Mouse (Mus musculus) myocyte (in vitro differentiated cells): ENCODE measurements around the gene Emb.

ENCODE experiments used
- CEBPB ChIP-seq: IDR thresholded peaks from 2 replicates; pipeline ENCODE4 v1.6.1; 2011; ENCODE audit warnings: mild to moderate bottlenecking, moderate library complexity; ENCODE audit not compliant: poor library complexity, insufficient read depth, severe bottlenecking
- E2F4 ChIP-seq: IDR thresholded peaks from one replicate; pipeline ENCODE4 v1.6.1; 2011; ENCODE audit warnings: mild to moderate bottlenecking, control low read depth, moderate library complexity; ENCODE audit not compliant: insufficient read depth
- MAX ChIP-seq: IDR thresholded peaks from one replicate; pipeline ENCODE4 v1.6.1; 2011; ENCODE audit warnings: low read depth, mild to moderate bottlenecking, control low read depth
- MYOD1 ChIP-seq, 3 experiments: IDR thresholded peaks; one replicate each; pipeline ENCODE4 v1.6.1; 2011; ENCODE audit warnings: control low read depth in 2 of 3, low read depth in 2 of 3, mild to moderate bottlenecking in 2 of 3, moderate library complexity in 1 of 3; ENCODE audit not compliant: insufficient read length in 2 of 3, control insufficient read depth in 1 of 3
- MYOG ChIP-seq, 3 experiments: IDR thresholded peaks; one replicate each; pipeline ENCODE4 v1.6.1; 2011; ENCODE audit warnings: control low read depth in 2 of 3, low read depth in 2 of 3, mild to moderate bottlenecking in 2 of 3; ENCODE audit not compliant: insufficient read length in 2 of 3, control insufficient read depth in 1 of 3, insufficient read depth in 1 of 3
- POLR2A ChIP-seq: IDR thresholded peaks from one replicate; pipeline ENCODE4 v1.6.1; 2011; ENCODE audit warnings: low read depth, mild to moderate bottlenecking, control low read depth, moderate library complexity; ENCODE audit not compliant: insufficient read length
- POLR2AphosphoS2 ChIP-seq: IDR thresholded peaks from one replicate; pipeline ENCODE4 v1.6.1; 2011; ENCODE audit warnings: low read depth, control low read depth; ENCODE audit not compliant: insufficient read length
- REST ChIP-seq: IDR thresholded peaks from one replicate; pipeline ENCODE4 v1.6.1; 2011; ENCODE audit warnings: mild to moderate bottlenecking, control low read depth, moderate library complexity; ENCODE audit not compliant: insufficient read depth, insufficient read length
- SRF ChIP-seq: IDR thresholded peaks from one replicate; pipeline ENCODE4 v1.6.1; 2011; ENCODE audit warnings: low read depth; ENCODE audit not compliant: control insufficient read depth, insufficient read length
- TCF12 ChIP-seq: IDR thresholded peaks from one replicate; pipeline ENCODE4 v1.6.1; 2011; ENCODE audit warnings: mild to moderate bottlenecking, control low read depth; ENCODE audit not compliant: poor library complexity, insufficient read depth, severe bottlenecking
- TCF3 ChIP-seq: IDR thresholded peaks from one replicate; pipeline ENCODE4 v1.6.1; 2011; ENCODE audit warnings: low read depth, control low read depth; ENCODE audit not compliant: insufficient read length
- USF1 ChIP-seq: IDR thresholded peaks from one replicate; pipeline ENCODE4 v1.6.1; 2011; ENCODE audit warnings: low read depth, mild to moderate bottlenecking, control low read depth, moderate library complexity

GRCm38 (mm10) chr13:117216126-117216525, 7.8 kb downstream of the Emb start:
- no peak for TF ChIP-seq POLR2A
- no peak for TF ChIP-seq TCF12
- no peak for TF ChIP-seq USF1
- TF ChIP-seq MAX = no peak
- TF ChIP-seq REST = no peak
- no peak for TF ChIP-seq TCF3
- TF ChIP-seq MYOD1 (IDR thresholded peaks at IDR 0.05; ENCODE audit: control insufficient read depth in 1 of 3, insufficient read length in 2 of 3, low read depth in 2 of 3) = no peak
- TF ChIP-seq MYOG (IDR thresholded peaks at IDR 0.05; ENCODE audit: control insufficient read depth in 1 of 3, insufficient read depth in 1 of 3, insufficient read length in 2 of 3, low read depth in 2 of 3) = no peak
- TF ChIP-seq SRF = no peak
- TF ChIP-seq E2F4 = no peak
- TF ChIP-seq POLR2AphosphoS2 = no peak
- no peak for TF ChIP-seq CEBPB
